Mouse (Mus musculus) testis, adult 2 months (tissue): Measurements from ENCODE around the gene Tmem89.
A peak's percentile ranks its signal among the peaks of the same experiment; 100 is the strongest.

ENCODE experiments used
- CTCF ChIP-seq: fragments of 200-500 bp; IDR thresholded peaks from 2 replicates; pipeline ENCODE4 v1.5.1; 2012; ENCODE audit warnings: low read depth, mild to moderate bottlenecking, inconsistent platforms, low read length, moderate library complexity; ENCODE audit not compliant: control insufficient read depth, insufficient read depth, insufficient replicate concordance
- POLR2A ChIP-seq: fragments of 200-500 bp; IDR thresholded peaks from 2 replicates; pipeline ENCODE4 v1.6.1; 2012; ENCODE audit warnings: low read depth, mild to moderate bottlenecking, inconsistent platforms, low read length, moderate library complexity; ENCODE audit not compliant: control insufficient read depth

DNA sequence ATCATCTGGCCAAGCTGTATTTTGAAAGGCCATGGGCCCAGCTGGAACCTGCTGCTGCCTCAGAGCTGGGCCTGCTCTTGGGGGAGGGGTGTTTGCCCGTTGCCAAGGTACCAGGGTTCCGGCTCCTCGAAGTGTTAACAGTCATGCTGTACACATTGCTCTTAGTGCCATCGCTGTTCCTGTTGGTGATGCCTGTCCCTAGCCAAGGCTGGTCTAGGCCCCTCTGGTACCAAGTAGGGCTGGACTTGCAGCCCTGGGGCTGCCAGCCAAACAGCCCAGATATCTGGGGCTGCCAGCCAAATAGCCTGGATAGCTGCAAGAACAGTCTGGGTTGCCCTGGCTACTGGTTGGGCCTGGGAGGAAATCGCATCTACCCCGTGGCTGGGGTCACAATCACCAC lies at the start of gene Tmem89:
- no peak for TF ChIP-seq CTCF
- peak; percentile 57; the same call in 1 of the 2 replicates for TF ChIP-seq POLR2A
